Mouse (Mus musculus) macrophage (primary cell): ENCODE measurements around the gene Hmgxb4. TPM values are rescaled to one million over a fixed set of nuclear protein-coding genes. Genes with fewer than 3 reads are reported as not detected.

Experiments
- H3K27ac ChIP-seq: fragments of 350-480 bp; formaldehyde crosslinking; 2 replicates; pipeline ENCODE4 v1.9.0; 2021
- H3K36me3 ChIP-seq: fragments of 350-480 bp; formaldehyde crosslinking; 2 replicates; pipeline ENCODE4 v1.9.0; 2021; ENCODE audit errors: inconsistent target
- H3K4me3 ChIP-seq: fragments of 350-480 bp; formaldehyde crosslinking; 2 replicates; pipeline ENCODE4 v1.9.0; 2021; ENCODE audit errors: inconsistent target
- H3K79me2 ChIP-seq: fragments of 350-480 bp; formaldehyde crosslinking; 2 replicates; pipeline ENCODE4 v1.9.0; 2021; ENCODE audit errors: inconsistent target
- WGBS: methylation state at CpG from one replicate; pipeline ENCODE4 v1.1.7; 2026; ENCODE audit warnings: inconsistent platforms; ENCODE audit not compliant: missing documents; 5-methylcytosine and 5-hydroxymethylcytosine counted together
- polyA plus RNA-seq: library from polyadenylated mRNA; stranded (reverse); fragments of 250-400 nt; gene quantifications from 3 replicates; pipeline ENCODE4 v1.2.4, GENCODE M21; 2018; ENCODE audit warnings: inconsistent platforms

Gene Hmgxb4
- polyA plus RNA-seq, 1 experiment from 2014 or later = 22.5 TPM

GRCm38 (mm10) chr8:74993475-74994451, 607 bp downstream of the Hmgxb4 start:
- H3K4me3 ChIP-seq = peak overlapping the region; percentile 47
- peaks cover 36% of the 10 kb centered on the region for H3K79me2 ChIP-seq
- 2% methylated on average over 69 of the region's 111 CpGs for WGBS
- H3K36me3 ChIP-seq = peaks cover 5% of the 10 kb centered on the region; the same call in 1 of the 2 replicates
- H3K27ac ChIP-seq = no peak overlapping the region

DNA sequence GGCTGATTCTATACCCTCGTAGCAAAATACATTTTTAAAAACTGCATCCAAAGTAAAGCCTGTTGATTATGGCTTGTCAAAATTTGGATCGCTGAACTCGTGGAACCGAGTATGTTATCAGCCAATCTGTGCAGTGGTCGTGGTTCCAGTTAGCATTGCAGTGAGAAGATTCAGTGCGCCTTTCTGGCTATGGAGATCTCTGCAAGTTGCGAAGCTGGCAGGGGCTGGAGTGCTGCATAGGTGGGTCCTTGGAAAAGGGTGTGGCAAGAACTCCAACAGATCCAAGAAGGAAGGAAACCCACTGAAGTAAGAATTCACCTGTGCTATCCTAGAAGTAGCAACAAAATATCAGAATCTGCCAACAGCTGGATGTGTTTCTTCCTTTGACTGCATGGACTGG, 1.4 kb downstream of the Hmgxb4 start:
- Histone ChIP-seq H3K36me3 (peaks cover 12% of the 10 kb centered on the region; the same call in 1 of the 2 replicates), H3K79me2 (peaks cover 36% of the 10 kb centered on the region), H3K4me3 (peak overlapping the region; percentile 47), H3K27ac (no peak overlapping the region)
- WGBS = 19% methylated on average over 7 of the region's 7 CpGs

DNA sequence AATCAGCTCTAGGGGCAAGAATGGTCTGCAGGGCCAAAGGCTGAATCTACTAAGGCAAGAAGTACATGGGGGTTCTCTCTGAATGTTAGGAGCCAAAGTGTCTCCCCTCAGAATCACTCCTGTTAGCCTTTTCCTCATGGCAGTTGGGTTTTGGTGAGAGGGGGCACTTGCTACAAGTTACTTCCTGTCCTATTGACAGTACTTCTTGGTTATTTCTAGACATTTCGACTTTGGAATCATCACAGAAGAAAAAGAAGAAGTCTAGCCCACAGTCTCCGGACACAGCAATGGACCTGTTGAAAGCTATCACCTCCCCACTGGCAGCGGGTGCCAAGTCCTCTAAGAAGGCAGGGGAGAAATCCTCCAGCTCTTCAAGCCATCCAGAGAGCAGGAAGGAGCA, 7.3 kb downstream of the Hmgxb4 start:
- H3K79me2 ChIP-seq = peaks cover 23% of the 10 kb centered on the region; the same call in 1 of the 2 replicates
- no peak overlapping the region for H3K4me3 ChIP-seq
- WGBS = 44% methylated on average over 3 of the region's 3 CpGs
- no peak overlapping the region for H3K27ac ChIP-seq
- peaks cover 41% of the 10 kb centered on the region for H3K36me3 ChIP-seq

- H3K79me2 ChIP-seq = peaks cover 47% of the 10 kb centered on the region; the same call in 1 of the 2 replicates
- H3K4me3 ChIP-seq = no peak overlapping the region
- no peak overlapping the region for H3K27ac ChIP-seq
- no peaks in the 10 kb centered on the region for H3K36me3 ChIP-seq
- WGBS = 95% methylated on average over 2 of the region's 2 CpGs
These were observed 15.7 kb downstream of the Hmgxb4 start for GRCm38 (mm10) chr8:75008826-75009225.

DNA sequence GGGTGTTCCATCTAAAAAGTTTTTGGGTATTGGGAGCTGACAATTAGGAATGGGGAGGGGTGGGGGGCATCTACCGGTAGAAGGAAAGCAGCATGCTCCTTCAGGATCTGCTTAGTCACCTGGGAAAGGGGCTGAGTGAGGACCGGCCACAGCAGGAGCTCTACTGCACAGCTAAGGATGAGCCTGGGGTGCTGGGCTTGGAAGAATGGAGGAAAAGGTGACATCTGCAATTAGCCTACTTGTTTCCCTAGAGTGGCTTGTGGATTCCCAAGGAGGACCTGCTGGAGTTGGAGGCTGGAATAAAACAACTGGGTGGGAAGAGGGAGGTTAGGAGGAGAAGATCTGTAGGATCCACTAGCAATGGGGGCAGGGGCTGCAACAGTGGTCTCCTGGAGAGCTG, 20.4 kb downstream of the Hmgxb4 start:
- H3K4me3 ChIP-seq = no peak overlapping the region
- H3K36me3 ChIP-seq = no peaks in the 10 kb centered on the region; the same call in 1 of the 2 replicates
- WGBS = 68% methylated on average over 2 of the region's 2 CpGs

GRCm38 (mm10) chr8:75013964-75014363, 20.8 kb downstream of the Hmgxb4 start:
- H3K27ac ChIP-seq = no peak overlapping the region
- peaks cover 34% of the 10 kb centered on the region; the same call in 1 of the 2 replicates for H3K79me2 ChIP-seq
- H3K36me3 ChIP-seq = no peaks in the 10 kb centered on the region; the same call in 1 of the 2 replicates
- WGBS = 74% methylated on average over 3 of the region's 3 CpGs
- H3K4me3 ChIP-seq = no peak overlapping the region

More for the DNA sequence above, 20.4 kb downstream of the Hmgxb4 start:
- Histone ChIP-seq H3K27ac (no peak overlapping the region), H3K79me2 (peaks cover 34% of the 10 kb centered on the region; the same call in 1 of the 2 replicates)

DNA sequence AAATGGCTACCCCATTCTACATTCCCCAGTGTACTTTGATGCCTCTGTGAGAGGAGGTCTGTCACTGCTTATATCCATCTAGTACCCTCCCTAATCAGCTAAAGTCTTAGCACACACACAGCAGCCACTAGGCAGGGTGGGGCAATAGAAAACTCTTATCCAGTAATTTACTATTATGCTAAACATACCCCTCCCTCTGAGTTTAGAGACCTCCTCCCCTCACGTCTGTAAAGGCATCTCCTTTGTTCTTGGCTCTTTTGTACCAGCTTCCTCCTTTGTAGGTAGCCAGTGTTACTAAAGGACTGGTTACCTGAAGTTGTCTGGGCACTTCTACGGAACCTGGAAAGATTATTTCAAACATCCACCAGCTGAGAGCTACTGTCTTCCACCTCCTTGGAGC, 22.8 kb downstream of the Hmgxb4 start:
- Histone ChIP-seq H3K79me2 (peaks cover 30% of the 10 kb centered on the region; the same call in 1 of the 2 replicates), H3K4me3 (no peak overlapping the region), H3K27ac (no peak overlapping the region), H3K36me3 (no peaks in the 10 kb centered on the region; the same call in 1 of the 2 replicates)
- WGBS = 61% methylated on average over 2 of the region's 2 CpGs

GRCm38 (mm10) chr8:75016422-75016821, 23.3 kb downstream of the Hmgxb4 start:
- no peak overlapping the region for H3K4me3 ChIP-seq
- peaks cover 25% of the 10 kb centered on the region; the same call in 1 of the 2 replicates for H3K79me2 ChIP-seq
- peaks cover 3% of the 10 kb centered on the region for H3K36me3 ChIP-seq
- no peak overlapping the region for H3K27ac ChIP-seq
- 11% methylated on average over 1 of the region's 1 CpGs for WGBS

GRCm38 (mm10) chr8:75018274-75018972, 25.3 kb downstream of the Hmgxb4 start:
- peaks cover 13% of the 10 kb centered on the region for H3K36me3 ChIP-seq

GRCm38 (mm10) chr8:75023660-75024316, 30.6 kb downstream of the Hmgxb4 start:
- Histone ChIP-seq H3K79me2 (no peaks in the 10 kb centered on the region), H3K27ac (no peak overlapping the region), H3K36me3 (peaks cover 26% of the 10 kb centered on the region; the same call in 1 of the 2 replicates), H3K4me3 (no peak overlapping the region)
- 97% methylated on average over 3 of the region's 3 CpGs for WGBS

More at GRCm38 (mm10) chr8:75018274-75018972, 25.3 kb downstream of the Hmgxb4 start:
- H3K4me3 ChIP-seq = no peak overlapping the region
- H3K79me2 ChIP-seq = peaks cover 5% of the 10 kb centered on the region; the same call in 1 of the 2 replicates
- 86% methylated on average over 5 of the region's 5 CpGs for WGBS
- no peak overlapping the region for H3K27ac ChIP-seq

GRCm38 (mm10) chr8:75025809-75026208, 32.7 kb downstream of the Hmgxb4 start:
- Histone ChIP-seq H3K79me2 (no peaks in the 10 kb centered on the region), H3K36me3 (peaks cover 37% of the 10 kb centered on the region), H3K27ac (no peak overlapping the region), H3K4me3 (no peak overlapping the region)
- 97% methylated on average over 4 of the region's 4 CpGs for WGBS

DNA sequence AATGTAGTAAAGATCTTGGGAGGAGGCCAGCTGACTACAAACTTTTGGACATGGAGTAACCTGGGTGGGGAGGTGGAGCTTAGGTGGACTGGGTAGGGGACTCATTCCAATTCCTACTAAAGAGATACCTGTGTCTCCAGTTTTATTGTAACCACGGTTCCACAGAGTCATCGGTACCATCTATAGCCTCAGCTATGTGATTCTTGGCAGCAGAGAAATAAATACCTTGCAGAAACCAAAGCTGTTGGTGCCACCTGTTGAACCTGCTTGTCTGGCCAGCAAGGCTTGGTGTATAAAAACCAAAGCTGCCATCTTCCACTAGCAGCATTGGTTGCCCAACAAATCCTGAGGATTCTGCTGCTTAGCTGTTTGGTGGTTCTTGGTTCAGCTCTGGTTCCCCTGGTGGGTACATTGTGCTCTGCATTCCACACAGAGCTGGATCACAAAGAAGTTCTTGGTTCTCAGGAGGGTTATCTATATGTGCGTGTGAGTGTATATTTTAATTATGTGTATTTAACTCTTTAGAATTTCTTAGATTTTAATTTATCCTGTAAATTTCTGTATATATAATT, 37.4 kb downstream of the Hmgxb4 start:
- WGBS = 98% methylated on average over 3 of the region's 3 CpGs
- H3K36me3 ChIP-seq = peaks cover 14% of the 10 kb centered on the region; the same call in 1 of the 2 replicates
- H3K27ac ChIP-seq = no peak overlapping the region

GRCm38 (mm10) chr8:75032961-75033360, 39.8 kb downstream of the Hmgxb4 start:
- Histone ChIP-seq H3K79me2 (peaks cover 40% of the 10 kb centered on the region), H3K36me3 (peaks cover 11% of the 10 kb centered on the region; the same call in 1 of the 2 replicates), H3K27ac (no peak overlapping the region), H3K4me3 (no peak overlapping the region)
- 79% methylated on average over 5 of the region's 5 CpGs for WGBS

More for the DNA sequence above, 37.4 kb downstream of the Hmgxb4 start:
- Histone ChIP-seq H3K79me2 (peaks cover 15% of the 10 kb centered on the region), H3K4me3 (no peak overlapping the region)
